Mouse (Mus musculus) thymus, postnatal 36 days (tissue): ENCODE measurements around the gene Sowahb.

Experiments
- DNase-seq, 2 experiments: peaks; one replicate each; pipeline ENCODE4 v3.0.0; 2022; ENCODE audit warnings: mixed read lengths in 2 of 2

The Sowahb gene

DNA sequence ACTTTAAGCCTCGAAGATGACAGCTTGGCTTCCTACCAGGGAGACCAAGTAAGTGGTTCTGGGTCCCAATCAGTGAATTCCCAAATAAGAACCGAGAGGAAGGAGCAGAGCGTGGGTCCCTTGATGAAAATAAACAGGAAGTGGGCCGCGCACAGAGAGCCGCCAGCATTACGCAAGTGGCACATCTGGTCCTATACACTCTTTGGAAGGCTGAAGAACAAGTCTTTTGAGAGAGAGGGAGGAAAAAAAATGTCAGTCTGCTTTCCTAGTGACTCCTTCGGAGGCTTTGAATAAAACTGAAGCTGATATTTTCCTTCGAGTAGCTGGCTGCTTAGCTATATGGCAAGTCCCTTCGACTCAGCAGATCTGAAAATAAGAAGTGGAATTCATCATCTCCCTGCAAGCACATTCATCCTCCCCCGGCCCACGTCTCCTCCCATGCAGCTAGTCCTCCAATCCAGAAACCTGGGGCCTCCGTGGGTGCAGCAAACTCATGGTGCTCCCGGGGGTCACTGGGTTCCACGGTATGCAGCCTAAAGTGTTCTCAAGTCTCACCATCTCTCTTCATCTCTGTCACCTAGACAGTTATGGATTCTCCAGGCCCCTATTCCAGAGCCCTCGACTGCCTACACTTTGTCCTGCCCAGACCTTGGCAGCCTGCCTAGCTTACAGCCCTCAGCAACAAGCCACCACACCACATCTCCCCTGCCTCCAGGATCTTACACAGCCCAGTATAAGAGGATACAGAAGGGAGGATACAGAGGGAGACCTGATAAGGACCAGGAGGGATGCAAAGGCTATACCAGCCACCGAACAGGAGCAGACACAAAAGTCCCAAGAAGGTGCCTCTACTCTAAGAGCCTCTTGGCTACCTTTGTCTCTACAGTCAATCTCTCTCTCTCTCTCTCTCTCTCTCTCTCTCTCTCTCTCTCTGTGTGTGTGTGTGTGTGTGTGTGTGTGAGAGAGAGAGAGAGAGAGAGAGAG, 43.8 kb downstream of the Sowahb start:
- peak in 1 of 2 experiments; percentile 10 for DNase-seq

DNA sequence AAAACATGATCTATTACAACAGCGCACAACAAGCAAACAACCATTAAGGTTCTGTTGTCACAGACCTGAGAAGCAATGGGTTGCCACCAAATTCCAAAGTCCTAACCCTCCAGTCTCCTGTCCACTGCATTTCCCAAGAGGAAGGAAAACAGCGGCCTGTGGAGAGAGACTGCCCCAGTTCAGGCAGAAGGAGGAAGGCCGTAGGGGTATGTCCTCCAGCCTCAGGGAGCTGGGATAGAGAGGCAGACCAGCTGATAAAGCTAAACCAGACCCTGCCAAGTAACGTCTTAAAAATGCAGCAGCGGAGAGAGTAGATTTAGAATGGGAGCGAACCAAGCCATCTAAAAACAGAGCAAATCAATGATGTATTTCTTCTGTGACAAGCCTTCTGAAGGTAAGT, 44.8 kb downstream of the Sowahb start:
- DNase-seq = no peak

DNA sequence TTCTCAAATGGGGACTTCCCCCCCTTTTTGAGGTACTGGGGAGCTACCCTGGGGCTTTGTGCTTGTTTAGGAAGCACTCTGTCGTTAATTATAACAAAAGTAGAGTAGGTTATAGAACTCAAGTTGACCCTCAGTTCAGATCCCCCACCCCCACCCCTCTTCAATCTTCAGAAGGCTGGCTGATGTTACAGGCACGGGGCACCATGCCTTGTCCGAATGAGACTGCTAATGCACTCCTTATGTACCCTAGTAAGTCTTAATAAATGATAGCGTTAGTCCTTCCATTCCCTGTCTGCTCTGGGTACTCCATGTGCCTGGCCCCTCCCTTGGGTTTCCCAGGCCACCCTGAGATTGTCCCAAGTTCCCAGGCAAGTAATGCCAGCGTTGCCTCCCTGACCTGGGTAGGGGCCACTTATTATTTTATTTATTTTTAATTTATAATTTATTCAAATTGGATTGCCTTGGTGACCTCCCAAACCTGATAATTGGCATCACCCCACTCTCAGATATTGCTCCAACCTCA, 46.3 kb downstream of the Sowahb start:
- no peak for DNase-seq

GRCm38 (mm10) chr5:92997428-92998120, 47.2 kb downstream of the Sowahb start:
- no peak for DNase-seq

DNA sequence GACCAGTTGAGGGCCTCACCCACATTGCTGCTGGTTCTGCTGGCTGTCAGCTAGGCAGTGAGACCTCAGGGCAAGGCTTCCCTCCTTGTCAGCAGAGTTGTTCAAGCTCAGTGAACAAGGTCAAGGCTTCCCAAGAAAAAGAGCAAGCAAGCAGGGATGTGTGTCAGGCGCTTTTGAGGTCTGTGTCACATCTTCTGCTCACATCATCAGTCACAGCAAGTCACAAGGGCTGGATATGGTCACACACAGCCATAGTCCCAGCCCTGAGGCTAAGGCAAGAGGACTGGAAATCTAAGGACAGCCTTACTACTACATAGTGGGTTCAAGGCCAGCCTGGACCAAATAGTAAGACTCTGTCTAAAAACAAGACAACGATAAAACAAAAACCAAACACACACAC, 50.0 kb downstream of the Sowahb start:
- DNase-seq = no peak

DNA sequence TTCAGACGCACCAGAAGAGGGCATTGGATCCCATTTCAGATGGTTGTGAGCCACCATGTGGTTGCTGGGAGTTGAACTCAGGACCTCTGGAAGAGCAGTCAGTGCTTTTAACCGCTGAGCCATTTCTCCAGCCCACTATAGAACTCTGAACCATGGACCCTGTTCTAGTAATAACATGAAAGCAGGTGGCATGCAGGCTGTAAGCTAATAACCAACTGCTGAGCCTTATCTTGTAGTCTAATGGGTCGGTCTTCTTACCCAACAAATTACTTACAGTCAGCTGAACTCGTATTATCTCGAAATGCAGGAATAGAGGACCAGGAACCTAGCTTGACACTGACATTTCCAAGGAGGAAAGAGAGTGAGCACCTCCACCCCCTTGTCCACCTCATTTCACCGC, 50.5 kb downstream of the Sowahb start:
- DNase-seq = no peak

DNA sequence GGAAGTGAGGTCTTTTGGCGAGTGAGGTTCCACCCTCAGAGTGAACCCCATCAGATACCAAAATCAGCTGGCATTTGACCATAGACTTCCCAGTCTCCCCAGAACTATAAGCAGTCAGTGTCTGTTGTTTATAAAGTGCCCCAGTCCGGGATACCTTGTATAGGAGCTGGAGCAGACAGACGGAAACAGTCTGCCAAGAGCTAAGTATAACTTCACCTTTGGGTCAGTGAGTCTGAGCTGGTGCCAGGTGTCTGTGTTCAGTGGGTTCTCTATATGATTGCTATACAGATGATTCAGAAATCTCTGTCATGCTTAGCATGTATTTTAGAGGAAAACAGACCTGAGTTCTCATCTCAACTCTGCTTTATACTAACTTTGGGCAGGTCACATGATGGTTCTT, 52.7 kb downstream of the Sowahb start:
- DNase-seq = no peak
